Mouse (Mus musculus) testis, adult 2 months (tissue): ENCODE measurements around the gene Flt3l.

Experiments used
- CTCF ChIP-seq: fragments of 200-500 bp; IDR thresholded peaks from 2 replicates; pipeline ENCODE4 v1.5.1; 2012; ENCODE audit warnings: low read depth, mild to moderate bottlenecking, inconsistent platforms, low read length, moderate library complexity; ENCODE audit not compliant: control insufficient read depth, insufficient read depth, insufficient replicate concordance
- POLR2A ChIP-seq: fragments of 200-500 bp; IDR thresholded peaks from 2 replicates; pipeline ENCODE4 v1.6.1; 2012; ENCODE audit warnings: low read depth, mild to moderate bottlenecking, inconsistent platforms, low read length, moderate library complexity; ENCODE audit not compliant: control insufficient read depth

DNA sequence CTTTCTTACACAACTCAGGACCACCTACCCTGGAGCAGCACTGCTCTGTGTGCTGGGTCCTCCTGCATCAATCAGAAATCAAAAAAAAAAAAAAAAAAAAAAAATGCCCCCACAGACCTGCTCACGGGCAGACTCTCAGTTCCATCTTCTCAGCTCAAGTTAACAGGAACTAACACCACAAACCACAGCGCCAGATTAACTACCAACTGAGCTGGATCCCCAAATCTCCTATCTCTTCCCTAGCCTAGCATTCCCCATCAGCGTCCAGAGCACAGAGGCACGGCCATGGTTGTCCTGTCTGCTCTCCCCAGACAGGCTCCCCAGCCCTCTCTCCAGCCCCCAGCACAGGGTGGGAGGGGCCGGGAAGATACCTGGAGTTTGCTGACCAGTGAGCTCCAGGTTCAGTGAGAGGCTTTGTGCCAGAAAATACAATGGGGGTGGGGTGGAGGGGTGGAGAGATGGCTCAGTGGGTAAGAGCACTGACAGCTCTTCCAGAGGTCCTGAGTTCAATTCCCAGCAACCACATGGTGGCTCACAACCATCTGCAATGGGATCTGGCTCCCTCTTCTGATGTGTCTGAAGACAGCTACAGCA, 29.1 kb downstream of the Flt3l start:
- no peak for TF ChIP-seq CTCF
- no peak for TF ChIP-seq POLR2A
